Mouse (Mus musculus): ENCODE data around the gene Ubl4b.

Gene Ubl4b

GRCm38 (mm10) chr3:107567766-107568165 is 12.9 kb upstream of the Ubl4b start:
- no peak for DNase-seq

- no peak for DNase-seq
Measured at GRCm38 (mm10) chr3:107565331-107565730, 10.5 kb upstream of the Ubl4b start.

GRCm38 (mm10) chr3:107563880-107564279 is 9.0 kb upstream of the Ubl4b start:
- DNase-seq, result no peak

GRCm38 (mm10) chr3:107562591-107562990 is 7.7 kb upstream of the Ubl4b start:
- no peak for DNase-seq

GRCm38 (mm10) chr3:107562104-107562503 is 7.2 kb upstream of the Ubl4b start:
- no peak for DNase-seq

- peak; percentile 56 for DNase-seq
Measured at GRCm38 (mm10) chr3:107559183-107559582, 4.3 kb upstream of the Ubl4b start.

GRCm38 (mm10) chr3:107558740-107559139 is 3.9 kb upstream of the Ubl4b start:
- DNase-seq, result no peak

GRCm38 (mm10) chr3:107550409-107551049 is 4.3 kb downstream of the Ubl4b start:
- DNase-seq, result peak; percentile 49

GRCm38 (mm10) chr3:107546956-107547355 is 7.9 kb downstream of the Ubl4b start:
- no peak for DNase-seq

- DNase-seq, result no peak
Measured at GRCm38 (mm10) chr3:107545716-107546412, 9.0 kb downstream of the Ubl4b start.

GRCm38 (mm10) chr3:107545278-107545677 is 9.6 kb downstream of the Ubl4b start:
- no peak for DNase-seq

GRCm38 (mm10) chr3:107543158-107544080 is 11.5 kb downstream of the Ubl4b start:
- DNase-seq, result no peak

GRCm38 (mm10) chr3:107542584-107542983 is 12.3 kb downstream of the Ubl4b start:
- no peak for DNase-seq

- no peak for DNase-seq
Measured at GRCm38 (mm10) chr3:107537504-107537889, 17.4 kb downstream of the Ubl4b start.

- peak; percentile 88 for DNase-seq
Measured at GRCm38 (mm10) chr3:107536810-107537503, 17.9 kb downstream of the Ubl4b start.

- DNase-seq, result no peak
Measured at GRCm38 (mm10) chr3:107534951-107535350, 19.9 kb downstream of the Ubl4b start.

GRCm38 (mm10) chr3:107533532-107533931 is 21.3 kb downstream of the Ubl4b start:
- DNase-seq, result no peak

GRCm38 (mm10) chr3:107530581-107530980 is 24.3 kb downstream of the Ubl4b start:
- DNase-seq, result no peak

GRCm38 (mm10) chr3:107529182-107529581 is 25.7 kb downstream of the Ubl4b start:
- no peak for DNase-seq

GRCm38 (mm10) chr3:107528401-107529118 is 26.3 kb downstream of the Ubl4b start:
- peak; percentile 83 for DNase-seq

- no peak for DNase-seq
Measured at GRCm38 (mm10) chr3:107524547-107524946, 30.3 kb downstream of the Ubl4b start.

- DNase-seq, result no peak
Measured at GRCm38 (mm10) chr3:107520931-107521330, 33.9 kb downstream of the Ubl4b start.
